Mouse (Mus musculus) liver, embryonic 11.5 days (tissue): Measurements from ENCODE around the gene Fabp1. TPM values are rescaled to one million over a fixed set of nuclear protein-coding genes. Genes with fewer than 3 reads are reported as not detected.

Experiments
- ATAC-seq: fragments of 200-750 bp; cut with Nextera tagmentation; replicated peaks from 2 replicates; pipeline ENCODE4 v1.8.0; 2017; ENCODE audit warnings: moderate number of reproducible peaks, mild to moderate bottlenecking, moderate TSS enrichment, moderate library complexity; ENCODE audit not compliant: low FRiP score
- DNase-seq: peaks from one replicate; pipeline ENCODE4 v3.0.0-alpha.2; 2017; ENCODE audit warnings: low spot score
- H3K27ac ChIP-seq: fragments of 300-500 bp; sonication (generic); 2 replicates; pipeline ENCODE4 v1.5.1; 2014; ENCODE audit warnings: mild to moderate bottlenecking, low read depth, low read length, control low read depth
- H3K27me3 ChIP-seq: fragments of 300-500 bp; sonication (generic); replicated peaks from 2 replicates; pipeline ENCODE4 v1.6.1; 2014; ENCODE audit warnings: low read length, mixed read lengths; ENCODE audit not compliant: control insufficient read depth, insufficient read depth
- H3K36me3 ChIP-seq: fragments of 300-500 bp; sonication (generic); 2 replicates; pipeline ENCODE4 v1.6.1; 2014; ENCODE audit warnings: mild to moderate bottlenecking, low read length, moderate library complexity, mixed read lengths; ENCODE audit not compliant: control insufficient read depth, insufficient read depth
- H3K4me1 ChIP-seq: fragments of 300-500 bp; sonication (generic); replicated peaks from 2 replicates; pipeline ENCODE4 v1.6.1; 2014; ENCODE audit warnings: low read length, mixed read lengths; ENCODE audit not compliant: control insufficient read depth, insufficient read depth
- H3K4me2 ChIP-seq: fragments of 300-500 bp; sonication (generic); 2 replicates; pipeline ENCODE4 v1.6.1; 2014; ENCODE audit warnings: mild to moderate bottlenecking, control low read depth, moderate library complexity
- H3K4me3 ChIP-seq: fragments of 300-500 bp; sonication (generic); 2 replicates; pipeline ENCODE4 v1.5.1; 2014; ENCODE audit warnings: low read depth, low read length, control low read depth
- H3K9ac ChIP-seq: fragments of 300-500 bp; sonication (generic); 2 replicates; pipeline ENCODE4 v1.6.1; 2014; ENCODE audit warnings: low read depth, low read length, control low read depth
- H3K9me3 ChIP-seq: fragments of 300-500 bp; sonication (generic); 2 replicates; pipeline ENCODE4 v1.6.1; 2016; ENCODE audit warnings: low read length, inconsistent platforms, mixed read lengths; ENCODE audit not compliant: control insufficient read depth
- WGBS: fragments of 180-500 bp; shearing (Covaris S2); extraction: QIAGEN DNeasy Blood & Tissue Kit; methylation state at CpG from one replicate; pipeline ENCODE4 v1.1.7; 2014; 5-methylcytosine and 5-hydroxymethylcytosine counted together
- polyA plus RNA-seq: library from polyadenylated mRNA; unstranded; fragments of >200 nt; fragmentation: Nextera tagmentation; extraction: Ambion mirVana; gene quantifications from 2 replicates; pipeline ENCODE4 v1.2.1, GENCODE M21; 2014

Fabp1 gene
- polyA plus RNA-seq, 1 experiment from 2014 or later = 63.9 TPM

- DNase-seq (no peak), ATAC-seq (no peak)
- no peak overlapping the region for H3K4me2 ChIP-seq
- no peaks in the 10 kb centered on the region for H3K9me3 ChIP-seq
- WGBS = 26% methylated on average over 7 of the region's 7 CpGs
- H3K9ac ChIP-seq = no peak overlapping the region
- 0 out of 2 replicates have a peak, but pooled peaks cover 4% of the 10 kb centered on the region for H3K4me1 ChIP-seq
- H3K27me3 ChIP-seq = no peaks in the 10 kb centered on the region; the same call in 1 of the 2 replicates
- no peak overlapping the region for H3K4me3 ChIP-seq
- H3K27ac ChIP-seq = no peak overlapping the region; the same call in 1 of the 2 replicates
- H3K36me3 ChIP-seq = no peaks in the 10 kb centered on the region
These were observed 27.6 kb downstream of the Fabp1 start for GRCm38 (mm10) chr6:71227157-71227770.

GRCm38 (mm10) chr6:71235121-71235520 lies 35.5 kb downstream of the Fabp1 start:
- no peaks in the 10 kb centered on the region for H3K27me3 ChIP-seq
- no peak overlapping the region for H3K9ac ChIP-seq
- H3K4me3 ChIP-seq = no peak overlapping the region
- no peaks in the 10 kb centered on the region for H3K4me1 ChIP-seq
- ATAC-seq (no peak), DNase-seq (no peak)
- peak overlapping the region; percentile 28; the same call in 1 of the 2 replicates for H3K27ac ChIP-seq
- H3K4me2 ChIP-seq = no peak overlapping the region
- no peaks in the 10 kb centered on the region for H3K9me3 ChIP-seq
- no peaks in the 10 kb centered on the region for H3K36me3 ChIP-seq
- WGBS = 60% methylated on average over 13 of the region's 13 CpGs

- Histone ChIP-seq H3K4me1 (no peaks in the 10 kb centered on the region), H3K9me3 (no peaks in the 10 kb centered on the region), H3K27me3 (no peaks in the 10 kb centered on the region), H3K4me3 (no peak overlapping the region), H3K27ac (no peak overlapping the region; the same call in 1 of the 2 replicates), H3K36me3 (no peaks in the 10 kb centered on the region), H3K4me2 (no peak overlapping the region), H3K9ac (no peak overlapping the region)
- WGBS = 68% methylated on average over 3 of the region's 3 CpGs
- DNase-seq = no peak
- peak; percentile 53 for ATAC-seq
These were observed 36.3 kb downstream of the Fabp1 start for GRCm38 (mm10) chr6:71235944-71236343.

DNA sequence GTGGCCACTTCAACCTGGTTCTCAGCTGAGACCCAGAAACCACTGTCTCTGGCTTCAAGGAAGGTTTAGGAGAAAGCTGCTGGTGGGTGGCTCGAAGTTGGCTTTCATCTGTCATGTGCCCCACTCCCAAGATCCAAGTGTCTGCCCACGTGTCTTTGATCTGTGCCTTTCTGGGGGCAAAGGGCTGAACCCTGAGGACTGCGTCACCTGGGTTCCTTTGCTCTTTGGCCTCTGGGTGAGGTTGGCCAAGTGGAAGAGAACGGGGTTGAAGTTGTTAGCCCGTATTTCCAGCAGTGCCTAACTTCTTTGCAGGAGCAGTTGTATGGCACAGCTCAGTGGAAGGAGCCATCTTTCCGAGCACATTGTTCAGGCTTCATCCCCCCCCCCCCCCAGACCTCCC lies 36.9 kb downstream of the Fabp1 start:
- H3K4me3 ChIP-seq = no peak overlapping the region
- WGBS = 74% methylated on average over 6 of the region's 6 CpGs
- H3K36me3 ChIP-seq = no peaks in the 10 kb centered on the region
- H3K9me3 ChIP-seq = no peaks in the 10 kb centered on the region
- no peak overlapping the region for H3K4me2 ChIP-seq
- ATAC-seq (no peak), DNase-seq (no peak)
- peak overlapping the region; percentile 78 for H3K27ac ChIP-seq
- no peak overlapping the region for H3K9ac ChIP-seq
- H3K4me1 ChIP-seq = no peaks in the 10 kb centered on the region
- H3K27me3 ChIP-seq = no peaks in the 10 kb centered on the region

- no peaks in the 10 kb centered on the region for H3K27me3 ChIP-seq
- H3K9me3 ChIP-seq = no peaks in the 10 kb centered on the region
- H3K9ac ChIP-seq = no peak overlapping the region
- ATAC-seq (no peak), DNase-seq (no peak)
- H3K4me1 ChIP-seq = no peaks in the 10 kb centered on the region
- H3K4me2 ChIP-seq = no peak overlapping the region; the same call in 1 of the 2 replicates
- H3K27ac ChIP-seq = peak overlapping the region; percentile 78; the same call in 1 of the 2 replicates
- WGBS = 73% methylated on average over 6 of the region's 6 CpGs
- H3K36me3 ChIP-seq = no peaks in the 10 kb centered on the region
- H3K4me3 ChIP-seq = no peak overlapping the region
These were observed 37.4 kb downstream of the Fabp1 start for GRCm38 (mm10) chr6:71237031-71237431.

GRCm38 (mm10) chr6:71239069-71239750 lies 39.6 kb downstream of the Fabp1 start:
- Histone ChIP-seq H3K27me3 (no peaks in the 10 kb centered on the region), H3K9ac (no peak overlapping the region), H3K4me1 (no peaks in the 10 kb centered on the region), H3K36me3 (no peaks in the 10 kb centered on the region), H3K27ac (no peak overlapping the region), H3K9me3 (no peaks in the 10 kb centered on the region), H3K4me3 (no peak overlapping the region), H3K4me2 (no peak overlapping the region)
- ATAC-seq (no peak), DNase-seq (no peak)
- 86% methylated on average over 26 of the region's 26 CpGs for WGBS

- no peaks in the 10 kb centered on the region for H3K4me1 ChIP-seq
- DNase-seq = no peak
- H3K9me3 ChIP-seq = no peaks in the 10 kb centered on the region
- ATAC-seq = no peak
- no peaks in the 10 kb centered on the region for H3K27me3 ChIP-seq
- H3K36me3 ChIP-seq = no peaks in the 10 kb centered on the region
- no peak overlapping the region for H3K4me2 ChIP-seq
- no peak overlapping the region for H3K27ac ChIP-seq
- H3K4me3 ChIP-seq = no peak overlapping the region
- H3K9ac ChIP-seq = no peak overlapping the region
- 84% methylated on average over 7 of the region's 7 CpGs for WGBS
These were observed 41.2 kb downstream of the Fabp1 start for GRCm38 (mm10) chr6:71240831-71241230.

DNA sequence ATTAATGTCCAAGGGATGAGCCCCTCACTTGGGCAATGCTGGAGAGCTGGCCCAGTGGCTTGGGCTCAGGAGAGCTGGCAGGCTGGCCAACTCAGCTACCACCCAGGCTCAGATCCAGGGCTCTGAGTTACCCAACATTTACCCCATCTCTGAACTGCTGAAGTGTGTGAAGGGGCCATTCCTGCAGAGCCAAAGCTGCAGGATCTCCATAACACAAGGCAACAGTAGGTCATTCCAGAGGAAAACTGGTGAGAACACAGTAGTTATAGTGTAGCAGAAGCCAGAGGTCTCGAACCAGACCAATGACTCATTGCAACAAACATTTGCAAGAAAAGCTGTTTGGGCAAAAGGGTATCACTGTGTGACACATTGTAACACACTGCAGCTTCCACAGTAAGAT lies 43.2 kb downstream of the Fabp1 start:
- no peaks in the 10 kb centered on the region for H3K36me3 ChIP-seq
- H3K27me3 ChIP-seq = no peaks in the 10 kb centered on the region
- WGBS = 79% methylated on average over 1 of the region's 1 CpGs
- H3K4me1 ChIP-seq = no peaks in the 10 kb centered on the region
- no peak overlapping the region for H3K9ac ChIP-seq
- H3K9me3 ChIP-seq = no peaks in the 10 kb centered on the region
- no peak for ATAC-seq
- no peak overlapping the region for H3K27ac ChIP-seq
- no peak overlapping the region for H3K4me3 ChIP-seq
- H3K4me2 ChIP-seq = no peak overlapping the region
- DNase-seq = no peak

- H3K4me3 ChIP-seq = no peak overlapping the region
- no peak overlapping the region for H3K9ac ChIP-seq
- DNase-seq = no peak
- H3K27ac ChIP-seq = no peak overlapping the region
- ATAC-seq = no peak
- no peak overlapping the region for H3K4me2 ChIP-seq
- H3K9me3 ChIP-seq = no peaks in the 10 kb centered on the region
- WGBS = 73% methylated on average over 3 of the region's 3 CpGs
- no peaks in the 10 kb centered on the region for H3K4me1 ChIP-seq
- no peaks in the 10 kb centered on the region for H3K27me3 ChIP-seq
- H3K36me3 ChIP-seq = no peaks in the 10 kb centered on the region
These were observed 43.6 kb downstream of the Fabp1 start for GRCm38 (mm10) chr6:71243258-71243657.
